Mouse (Mus musculus) left cerebral cortex, adult 2 months (tissue): Measurements from ENCODE around the gene Spag4. TPM values are rescaled to one million over a fixed set of nuclear protein-coding genes. Genes with fewer than 3 reads are reported as not detected.
"Not testable (repeated sequence)": the region's sequence is repeated elsewhere in the genome, so short reads cannot be mapped to it uniquely, and the experiment has no call there.

ENCODE experiments used
- DNase-seq, 2 experiments: peaks; one replicate each; pipeline ENCODE4 v3.0.0; 2021 to 2022; ENCODE audit warnings: low spot score in 2 of 2, mixed read lengths in 1 of 2; ENCODE audit errors: extremely low spot score in 1 of 2
- H3K27ac ChIP-seq: fragments of 200-600 bp; 2 replicates; pipeline ENCODE4 v1.8.1; 2022
- H3K4me3 ChIP-seq: fragments of 200-600 bp; 2 replicates; pipeline ENCODE4 v1.8.1; 2022
- CTCF ChIP-seq: fragments of 200-600 bp; IDR thresholded peaks from 2 replicates; pipeline ENCODE4 v1.8.1; 2022; ENCODE audit warnings: antibody characterized with exemption, mild to moderate bottlenecking, moderate library complexity
- intact Hi-C: fragments of 180-260 bp; cut with DNase I; formaldehyde crosslinking; loops from one replicate; pipeline ENCODE4 v1.15.1; 2025
- total RNA-seq, 2 experiments: library from RNA; stranded (reverse); gene quantifications; 2 replicates each; pipeline ENCODE4 v1.2.3; 2021

The Spag4 gene
- total RNA-seq, 2 experiments from 2014 or later: 3.8 to 4.1 TPM

GRCm38 (mm10) chr2:156111358-156112079, 46.5 kb downstream of the Spag4 start, which contains the start of the genes Cpne1 and Rbm12:
Gene Cpne1 (minus strand): TSS chr2:156111965.
Gene Rbm12 (minus strand): TSS chr2:156111978.
- intact Hi-C loops: loop anchor here (2.0 kb wide), 1 partner anchor 47 kb away; the partner anchor contains the start of gene Spag4
- no peak for TF ChIP-seq CTCF
- peak; percentile 90 to 94 for DNase-seq
- Histone ChIP-seq H3K27ac (peak within 1 kb of the TSS; percentile 97), H3K4me3 (peak within 1 kb of the TSS; percentile 97)

GRCm38 (mm10) chr2:156112080-156112423, 47.1 kb downstream of the Spag4 start:
- intact Hi-C loops, DNase-seq: not testable (repeated sequence)
- H3K4me3 ChIP-seq: peak overlapping the region; percentile 97
- peak overlapping the region; percentile 97; the same call in 1 of the 2 replicates for H3K27ac ChIP-seq

GRCm38 (mm10) chr2:156119566-156119965, 54.6 kb downstream of the Spag4 start:
- no peak for DNase-seq
- Histone ChIP-seq H3K27ac (no peak overlapping the region), H3K4me3 (no peak overlapping the region)
- TF ChIP-seq CTCF: no peak
- intact Hi-C loops: no loop called here

Other genes starting within 250 kb of the Spag4 start
- gene BC029722, start 245.7 kb upstream of the Spag4 start, total RNA-seq: 10 to 100 TPM; 53.1 to 56.8 TPM
- gene Eif6, start 238.2 kb upstream of the Spag4 start, total RNA-seq: 10 to 100 TPM; 67.0 to 71.0 TPM
- gene Fam83c, start 230.3 kb upstream of the Spag4 start, total RNA-seq: not detected
- gene Uqcc1, start 134.9 kb upstream of the Spag4 start, total RNA-seq: 10 to 100 TPM; 70.4 to 75.7 TPM
- gene Gm15557, start 124.4 kb upstream of the Spag4 start, total RNA-seq: not detected
- gene Gdf5, start 119.8 kb upstream of the Spag4 start, total RNA-seq: under 1 TPM in 1 of 2 experiments, not detected in 1; 0.25 TPM
- gene Cep250, start 108.7 kb upstream of the Spag4 start, total RNA-seq: 10 to 100 TPM; 19.5 to 19.9 TPM
- 1 to 10 TPM; 1.4 to 2.0 TPM for gene 6430550D23Rik, start 57.2 kb upstream of the Spag4 start, total RNA-seq
- gene Ergic3, start 57.1 kb upstream of the Spag4 start, total RNA-seq: 100 to 1,000 TPM; 187 to 188 TPM
- gene Fer1l4, start 12.2 kb upstream of the Spag4 start, total RNA-seq: not detected
- gene Cpne1, start 46.8 kb downstream of the Spag4 start, total RNA-seq: 10 to 100 TPM; 26.3 to 33.0 TPM
- 10 to 100 TPM; 27.7 to 36.0 TPM for gene Rbm12, start 46.8 kb downstream of the Spag4 start, total RNA-seq
- gene Gm28036, start 61.9 kb downstream of the Spag4 start, total RNA-seq: 10 to 100 TPM; 17.5 to 17.7 TPM
- gene Romo1, start 78.9 kb downstream of the Spag4 start, total RNA-seq: 100 to 1,000 TPM; 142 to 153 TPM
- 10 to 100 TPM; 36.3 to 42.0 TPM for gene Nfs1, start 79.0 kb downstream of the Spag4 start, total RNA-seq
- gene Rbm39, start 115.1 kb downstream of the Spag4 start, total RNA-seq: 100 to 1,000 TPM; 286 to 301 TPM
- 10 to 100 TPM; 82.7 to 85.6 TPM for gene Phf20, start 131.3 kb downstream of the Spag4 start, total RNA-seq
- 1 to 10 TPM; 6.9 to 7.3 TPM for gene Cnbd2, start 247.1 kb downstream of the Spag4 start, total RNA-seq
- gene Scand1, start 247.5 kb downstream of the Spag4 start, total RNA-seq: 10 to 100 TPM; 81.9 to 84.4 TPM